Mouse (Mus musculus) CH12.LX (cell line): Measurements from ENCODE around the gene Mrpl38. TPM values are rescaled to one million over a fixed set of nuclear protein-coding genes. Genes with fewer than 3 reads are reported as not detected.

Source experiments
- DNase-seq: peaks from one replicate; pipeline ENCODE4 v3.0.0-alpha.2; 2013; ENCODE audit errors: extremely low read depth
- H3K27ac ChIP-seq: 2 replicates; pipeline ENCODE4 v1.5.1; 2012; ENCODE audit warnings: low read depth, mild to moderate bottlenecking, control low read depth, moderate library complexity; ENCODE audit not compliant: insufficient read depth
- H3K27me3 ChIP-seq: replicated peaks from 2 replicates; pipeline ENCODE3; 2012; ENCODE audit warnings: inconsistent platforms
- H3K36me3 ChIP-seq, 2 experiments: replicated peaks in 1 of 2; 2 replicates each; pipeline versions ENCODE3 to v1.6.1; 2012; ENCODE audit warnings: inconsistent platforms in 1 of 2, low read length in 1 of 2, mild to moderate bottlenecking in 1 of 2, mixed read lengths in 1 of 2, moderate library complexity in 1 of 2; ENCODE audit not compliant: control insufficient read depth in 1 of 2, insufficient read depth in 1 of 2
- H3K4me1 ChIP-seq, 2 experiments: 2 replicates each; pipeline ENCODE4 v1.6.1; 2012; ENCODE audit warnings: inconsistent platforms in 1 of 2, moderate library complexity in 1 of 2; ENCODE audit not compliant: insufficient read depth in 2 of 2, control insufficient read depth in 1 of 2
- H3K4me2 ChIP-seq: 2 replicates; pipeline ENCODE4 v1.6.1; 2012; ENCODE audit warnings: low read depth, mild to moderate bottlenecking, control low read depth; ENCODE audit not compliant: poor library complexity, insufficient read depth, severe bottlenecking
- H3K4me3 ChIP-seq, 3 experiments: fragments of 150-350 bp in 1 of 3; sonication (generic) in 1 of 3; replicated peaks in 1 of 3; 2 replicates each; pipeline versions ENCODE3 to v1.5.1; 2011 to 2012; ENCODE audit warnings: low read depth in 2 of 3, low read length in 2 of 3, mild to moderate bottlenecking in 2 of 3, moderate library complexity in 2 of 3, control low read depth in 1 of 3, improper control_type of control experiment in 1 of 3, inconsistent platforms in 1 of 3, mixed read lengths in 1 of 3; ENCODE audit not compliant: poor library complexity in 1 of 3
- H3K79me2 ChIP-seq: replicated peaks from 2 replicates; pipeline ENCODE4 v1.6.1; 2012; ENCODE audit warnings: mild to moderate bottlenecking, moderate library complexity; ENCODE audit not compliant: control insufficient read depth, poor library complexity, insufficient read depth, severe bottlenecking; ENCODE audit errors: extremely low read depth
- H3K9ac ChIP-seq: 2 replicates; pipeline ENCODE4 v1.6.1; 2012; ENCODE audit warnings: low read depth, mild to moderate bottlenecking, control low read depth, moderate library complexity; ENCODE audit not compliant: insufficient read depth
- H3K9me3 ChIP-seq: replicated peaks from 2 replicates; pipeline ENCODE3; 2012; ENCODE audit warnings: low read length, inconsistent platforms, mixed read lengths
- BHLHE40 ChIP-seq: IDR thresholded peaks from 2 replicates; pipeline ENCODE4 v1.6.1; 2011; ENCODE audit warnings: mild to moderate bottlenecking, low read depth, low read length, improper control_type of control experiment
- CHD1 ChIP-seq: IDR thresholded peaks from 2 replicates; pipeline ENCODE4 v1.6.1; 2012; ENCODE audit warnings: low read depth, low read length, improper control_type of control experiment, inconsistent platforms
- EP300 ChIP-seq: IDR thresholded peaks from 2 replicates; pipeline ENCODE4 v1.6.1; 2011; ENCODE audit warnings: low read length, improper control_type of control experiment
- GABPA ChIP-seq: IDR thresholded peaks from 2 replicates; pipeline ENCODE4 v1.6.1; 2012; ENCODE audit warnings: low read depth, low read length, improper control_type of control experiment, inconsistent platforms; ENCODE audit not compliant: insufficient replicate concordance
- HCFC1 ChIP-seq: IDR thresholded peaks from 2 replicates; pipeline ENCODE4 v1.6.1; 2012; ENCODE audit warnings: low read depth, mild to moderate bottlenecking, inconsistent platforms, low read length, improper control_type of control experiment
- IRF4 ChIP-seq: IDR thresholded peaks from 2 replicates; pipeline ENCODE4 v1.6.1; 2014; ENCODE audit warnings: low read depth, mild to moderate bottlenecking, inconsistent platforms, low read length, improper control_type of control experiment
- KAT2A ChIP-seq: IDR thresholded peaks from 2 replicates; pipeline ENCODE4 v1.6.1; 2012; ENCODE audit warnings: low read length, improper control_type of control experiment, inconsistent platforms; ENCODE audit not compliant: insufficient replicate concordance
- MAX ChIP-seq: IDR thresholded peaks from 2 replicates; pipeline ENCODE4 v1.6.1; 2011; ENCODE audit warnings: low read length, improper control_type of control experiment
- NRF1 ChIP-seq: IDR thresholded peaks from 2 replicates; pipeline ENCODE4 v1.6.1; 2014; ENCODE audit warnings: low read depth, mild to moderate bottlenecking, inconsistent platforms, low read length, improper control_type of control experiment, moderate library complexity
- PAX5 ChIP-seq: IDR thresholded peaks from 2 replicates; pipeline ENCODE4 v1.6.1; 2012; ENCODE audit warnings: low read length, inconsistent platforms, mixed read lengths
- POLR2A ChIP-seq: IDR thresholded peaks from 2 replicates; pipeline ENCODE4 v1.6.1; 2011; ENCODE audit warnings: low read depth, mild to moderate bottlenecking, improper control_type of control experiment, low read length
- RCOR1 ChIP-seq: conservative IDR thresholded peaks from 2 replicates; pipeline ENCODE4 v1.6.1; 2012; ENCODE audit warnings: low read depth, mild to moderate bottlenecking, inconsistent platforms, low read length, improper control_type of control experiment
- SIN3A ChIP-seq: IDR thresholded peaks from 2 replicates; pipeline ENCODE4 v1.6.1; 2012; ENCODE audit warnings: low read length, improper control_type of control experiment, inconsistent platforms
- UBTF ChIP-seq: IDR thresholded peaks from 2 replicates; pipeline ENCODE4 v1.6.1; 2012; ENCODE audit warnings: low read depth, mild to moderate bottlenecking, inconsistent platforms, low read length, improper control_type of control experiment, moderate library complexity
- USF1 ChIP-seq: IDR thresholded peaks from 2 replicates; pipeline ENCODE4 v1.6.1; 2014; ENCODE audit warnings: low read depth, mild to moderate bottlenecking, inconsistent platforms, low read length, improper control_type of control experiment
- ZMIZ1 ChIP-seq: IDR thresholded peaks from 2 replicates; pipeline ENCODE4 v1.6.1; 2012; ENCODE audit warnings: low read depth, mild to moderate bottlenecking, inconsistent platforms, low read length, improper control_type of control experiment
- dilution Hi-C: fragments of 300-500 bp; cut with MboI; formaldehyde crosslinking; loops from 2 replicates; pipeline ENCODE4 v1.14.3; 2020; ENCODE audit warnings: low sequenced_read_pairs; ENCODE audit not compliant: extremely low pct_unique_long_range_greater_than_20kb, extremely low pct_ligation_motif_present
- in situ Hi-C: fragments of 300-500 bp; cut with MboI; formaldehyde crosslinking; loops from 3 replicates; pipeline ENCODE4 v1.14.3; 2019; ENCODE audit warnings: low sequenced_read_pairs, low pct_ligation_motif_present, low pct_unique_long_range_greater_than_20kb, mixed read lengths
- polyA plus RNA-seq: library from polyadenylated mRNA; unstranded; fragments of >175 nt; gene quantifications from 2 replicates; pipeline ENCODE4 v1.2.1, GENCODE M21; 2012; ENCODE audit warnings: low read depth; ENCODE audit not compliant: insufficient read length
- total RNA-seq, 2 experiments: library from RNA; depleted of rRNA; stranded (reverse); fragments of 300-350 nt in 1 of 2; fragments of >200 nt in 1 of 2; gene quantifications; 2 replicates each; pipeline ENCODE4 v1.2.3; 2012 to 2014

The Mrpl38 gene
- total and polyA plus RNA-seq, 3 experiments, result 109 to 188 (median 157) TPM

DNA sequence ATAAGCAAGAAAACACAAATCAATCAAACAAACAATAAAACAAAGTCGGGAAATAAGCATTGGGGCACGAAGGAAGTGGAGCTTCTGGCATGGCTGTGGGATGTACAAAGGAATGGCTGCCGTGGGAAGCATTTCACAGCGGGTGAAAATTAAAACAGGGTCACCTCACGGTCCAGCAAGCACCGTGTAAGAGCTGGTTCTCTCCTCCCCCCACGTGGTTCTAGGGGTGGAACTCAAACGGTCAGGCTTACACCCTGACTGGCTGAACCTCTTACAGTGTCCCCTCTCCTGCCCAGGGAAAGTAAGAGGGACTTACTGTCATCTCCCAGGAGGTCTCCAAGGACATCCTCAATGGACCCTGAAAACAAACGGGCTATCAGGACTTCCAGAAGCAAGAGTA is 24.3 kb upstream of the Mrpl38 start:
- in situ Hi-C loops, result no loop called here
- no peak overlapping the region for H3K4me2 ChIP-seq
- H3K27me3 ChIP-seq, result no peaks in the 10 kb centered on the region
- no peak for TF ChIP-seq PAX5
- no peak for TF ChIP-seq USF1
- TF ChIP-seq KAT2A, result no peak
- TF ChIP-seq RCOR1, result no peak
- no peak for TF ChIP-seq MAX
- no peak for TF ChIP-seq IRF4
- TF ChIP-seq BHLHE40, result no peak
- TF ChIP-seq NRF1, result no peak
- TF ChIP-seq UBTF, result no peak
- peaks cover 0 to 12% of the 10 kb centered on the region in 2 experiments; a peak in 2 of 4 replicates for H3K4me1 ChIP-seq
- H3K27ac ChIP-seq, result no peak overlapping the region
- dilution Hi-C loops, result no loop called here
- H3K9ac ChIP-seq, result no peak overlapping the region
- no peak for DNase-seq
- H3K36me3 ChIP-seq, result peaks cover 42 to 78% of the 10 kb centered on the region in 2 experiments
- no peak overlapping the region for H3K4me3 ChIP-seq
- peaks cover 6% of the 10 kb centered on the region; the same call in 1 of the 2 replicates for H3K79me2 ChIP-seq
- no peaks in the 10 kb centered on the region for H3K9me3 ChIP-seq

- no peak overlapping the region for H3K4me3 ChIP-seq
- no peak overlapping the region for H3K4me2 ChIP-seq
- H3K79me2 ChIP-seq, result peaks cover under 1% of the 10 kb centered on the region; the same call in 1 of the 2 replicates
- no peak overlapping the region for H3K9ac ChIP-seq
- H3K36me3 ChIP-seq, result peaks cover 48 to 87% of the 10 kb centered on the region in 2 experiments
- H3K4me1 ChIP-seq, result peaks cover 0 to 8% of the 10 kb centered on the region in 2 experiments; a peak in 2 of 4 replicates
- dilution Hi-C loops, result no loop called here
- DNase-seq, result no peak
- no peaks in the 10 kb centered on the region for H3K27me3 ChIP-seq
- in situ Hi-C loops, result no loop called here
- no peaks in the 10 kb centered on the region for H3K9me3 ChIP-seq
- H3K27ac ChIP-seq, result no peak overlapping the region
- no peak for TF ChIP-seq CHD1
- no peak for TF ChIP-seq ZMIZ1
- no peak for TF ChIP-seq SIN3A
- no peak for TF ChIP-seq EP300
- no peak for TF ChIP-seq HCFC1
- no peak for TF ChIP-seq POLR2A
- TF ChIP-seq PAX5, result no peak
- TF ChIP-seq GABPA, result no peak
These were observed 23.5 kb upstream of the Mrpl38 start for GRCm38 (mm10) chr11:116162146-116162545.
